Mouse (Mus musculus) liver, embryonic 14.5 days (tissue): Measurements from ENCODE around the gene Mc1r.

Experiments
- CTCF ChIP-seq: IDR thresholded peaks from 2 replicates; pipeline ENCODE4 v1.5.1; 2016; ENCODE audit warnings: antibody characterized with exemption, low read depth, control low read depth
- EP300 ChIP-seq: IDR thresholded peaks from 2 replicates; pipeline ENCODE4 v1.6.1; 2016; ENCODE audit warnings: antibody characterized with exemption, low read depth

DNA sequence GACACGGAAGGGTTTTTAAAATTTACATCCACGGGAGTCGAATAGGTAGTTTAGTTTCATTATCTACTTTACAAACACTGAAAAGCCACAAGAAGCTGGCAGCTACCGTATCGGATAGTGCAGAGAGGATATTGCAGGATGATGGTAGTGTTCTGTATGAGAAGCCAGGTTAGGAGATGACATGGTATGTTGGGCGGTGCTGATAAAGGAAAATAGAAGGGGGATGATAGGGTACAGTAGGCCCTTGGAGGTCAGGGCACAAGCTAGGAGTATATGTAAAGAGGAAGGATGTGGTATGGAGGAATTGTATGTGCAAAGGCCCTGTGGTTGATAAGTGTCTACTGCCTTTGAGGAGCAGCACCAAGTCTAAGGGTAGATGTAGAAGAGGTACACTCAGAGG lies 47.7 kb downstream of the Mc1r start:
- TF ChIP-seq CTCF (no peak), EP300 (no peak)
